Mouse (Mus musculus) limb, embryonic 14.5 days (tissue): ENCODE data around the gene Diaph3. TPM values are rescaled to one million over a fixed set of nuclear protein-coding genes. Genes with fewer than 3 reads are reported as not detected.

ENCODE experiments used
- ATAC-seq: fragments of 200-750 bp; cut with Nextera tagmentation; 2 replicates; pipeline ENCODE4 v1.8.0; 2017; ENCODE audit warnings: low read depth, moderate number of reproducible peaks, moderate TSS enrichment; ENCODE audit not compliant: low FRiP score
- DNase-seq: peaks from one replicate; pipeline ENCODE4 v3.0.0-alpha.2; 2015; ENCODE audit warnings: low spot score
- H3K27ac ChIP-seq: fragments of 300-500 bp; sonication (generic); replicated peaks from 2 replicates; pipeline ENCODE4 v1.5.1; 2014; ENCODE audit warnings: low read depth, mild to moderate bottlenecking, low read length, moderate library complexity, mixed read lengths
- H3K27me3 ChIP-seq: fragments of 300-500 bp; sonication (generic); 2 replicates; pipeline ENCODE4 v1.6.1; 2014; ENCODE audit warnings: low read length, mixed read lengths; ENCODE audit not compliant: control insufficient read depth, insufficient read depth
- H3K36me3 ChIP-seq: fragments of 300-500 bp; sonication (generic); 2 replicates; pipeline ENCODE4 v1.6.1; 2014; ENCODE audit warnings: mild to moderate bottlenecking, low read length, moderate library complexity, mixed read lengths; ENCODE audit not compliant: control insufficient read depth, insufficient read depth
- H3K4me1 ChIP-seq: fragments of 300-500 bp; sonication (generic); 2 replicates; pipeline ENCODE4 v1.6.1; 2014; ENCODE audit warnings: antibody characterized with exemption, low read length, mixed read lengths; ENCODE audit not compliant: control insufficient read depth, insufficient read depth
- H3K4me2 ChIP-seq: fragments of 300-500 bp; sonication (generic); replicated peaks from 2 replicates; pipeline ENCODE4 v1.6.1; 2014; ENCODE audit warnings: low read depth, mild to moderate bottlenecking, low read length, moderate library complexity; ENCODE audit not compliant: severe bottlenecking
- H3K4me3 ChIP-seq: fragments of 300-500 bp; sonication (generic); replicated peaks from 2 replicates; pipeline ENCODE4 v1.5.1; 2014; ENCODE audit warnings: low read length
- H3K9ac ChIP-seq: fragments of 300-500 bp; sonication (generic); 2 replicates; pipeline ENCODE4 v1.6.1; 2014; ENCODE audit warnings: mild to moderate bottlenecking, low read depth, low read length, moderate library complexity; ENCODE audit not compliant: severe bottlenecking
- H3K9me3 ChIP-seq: fragments of 300-500 bp; sonication (generic); 2 replicates; pipeline ENCODE4 v1.6.1; 2016; ENCODE audit warnings: low read length; ENCODE audit not compliant: control insufficient read depth
- POLR2A ChIP-seq: fragments of 200-500 bp; IDR thresholded peaks from 2 replicates; pipeline ENCODE4 v1.8.0; 2012; ENCODE audit warnings: inconsistent platforms, mild to moderate bottlenecking, moderate library complexity, borderline replicate concordance; ENCODE audit not compliant: insufficient read depth, insufficient read length; ENCODE audit errors: extremely low read depth
- WGBS: fragments of 180-500 bp; shearing (Covaris S2); extraction: QIAGEN DNeasy Blood & Tissue Kit; methylation state at CpG from one replicate; pipeline ENCODE4 v1.1.7; 2014; 5-methylcytosine and 5-hydroxymethylcytosine counted together
- polyA plus RNA-seq, 2 experiments: library from polyadenylated mRNA; depleted of rRNA in 1 of 2; stranded (reverse) in 1 of 2; unstranded in 1 of 2; fragments of >200 nt; fragmentation: Nextera tagmentation in 1 of 2; extraction: Ambion mirVana in 1 of 2; gene quantifications; 2 replicates each; pipeline versions ENCODE4 v1.2.1 to v1.2.3; 2012 to 2014

The Diaph3 gene
- polyA plus RNA-seq, 2 experiments = 7.3 to 10.5 TPM

DNA sequence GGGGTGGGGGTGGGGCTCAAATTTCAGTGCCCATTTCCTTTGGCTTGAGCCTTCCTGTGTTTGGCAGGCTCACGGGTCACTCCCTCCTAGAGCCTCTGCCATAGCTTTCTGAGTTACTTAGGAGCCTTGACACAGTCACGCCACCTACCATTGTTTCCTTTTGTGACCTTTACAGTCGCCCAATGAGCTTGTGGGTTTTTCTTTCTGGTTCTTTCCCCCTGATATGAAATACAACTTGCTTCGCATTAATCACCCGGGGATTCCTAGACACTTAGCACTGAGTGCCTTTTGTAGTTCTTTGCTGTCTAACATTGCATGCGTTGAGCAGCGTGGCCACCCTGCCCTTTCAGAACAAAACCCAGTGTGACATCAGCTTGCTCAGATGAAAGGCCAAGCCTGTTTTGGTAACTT lies 498.2 kb downstream of the Diaph3 start:
- H3K9ac ChIP-seq = no peak overlapping the region
- H3K9me3 ChIP-seq = no peaks in the 10 kb centered on the region
- no peak overlapping the region for H3K4me3 ChIP-seq
- no peaks in the 10 kb centered on the region for H3K4me1 ChIP-seq
- no peak overlapping the region for H3K4me2 ChIP-seq
- H3K36me3 ChIP-seq = no peaks in the 10 kb centered on the region
- H3K27me3 ChIP-seq = no peaks in the 10 kb centered on the region
- WGBS = 87% methylated on average over 7 of the region's 7 CpGs
- TF ChIP-seq POLR2A = no peak
- no peak for ATAC-seq
- H3K27ac ChIP-seq = no peak overlapping the region
- no peak for DNase-seq

DNA sequence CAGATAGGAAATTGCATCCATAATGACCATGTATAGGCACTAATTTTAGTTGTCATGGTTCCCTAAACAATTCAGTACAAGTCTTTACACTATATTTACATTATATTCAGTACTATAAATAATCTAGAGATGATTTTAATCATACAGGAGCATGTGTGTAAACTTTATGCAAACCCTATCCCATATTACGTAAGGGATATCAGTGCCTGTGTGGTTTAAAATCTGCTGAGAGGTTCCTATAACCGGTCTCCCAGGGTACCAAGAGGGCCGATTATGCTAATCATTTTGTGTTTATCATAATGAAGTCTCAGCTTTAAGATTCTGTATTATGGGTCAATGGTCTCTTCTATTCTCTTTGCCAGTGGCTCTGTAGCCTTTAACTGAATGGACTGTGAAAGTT lies 499.2 kb downstream of the Diaph3 start:
- no peak for TF ChIP-seq POLR2A
- no peaks in the 10 kb centered on the region for H3K9me3 ChIP-seq
- 93% methylated on average over 3 of the region's 3 CpGs for WGBS
- no peak overlapping the region for H3K27ac ChIP-seq
- ATAC-seq (no peak), DNase-seq (no peak)
- H3K27me3 ChIP-seq = no peaks in the 10 kb centered on the region
- H3K9ac ChIP-seq = no peak overlapping the region
- no peaks in the 10 kb centered on the region for H3K4me1 ChIP-seq
- no peak overlapping the region for H3K4me2 ChIP-seq
- no peak overlapping the region for H3K4me3 ChIP-seq
- H3K36me3 ChIP-seq = no peaks in the 10 kb centered on the region

DNA sequence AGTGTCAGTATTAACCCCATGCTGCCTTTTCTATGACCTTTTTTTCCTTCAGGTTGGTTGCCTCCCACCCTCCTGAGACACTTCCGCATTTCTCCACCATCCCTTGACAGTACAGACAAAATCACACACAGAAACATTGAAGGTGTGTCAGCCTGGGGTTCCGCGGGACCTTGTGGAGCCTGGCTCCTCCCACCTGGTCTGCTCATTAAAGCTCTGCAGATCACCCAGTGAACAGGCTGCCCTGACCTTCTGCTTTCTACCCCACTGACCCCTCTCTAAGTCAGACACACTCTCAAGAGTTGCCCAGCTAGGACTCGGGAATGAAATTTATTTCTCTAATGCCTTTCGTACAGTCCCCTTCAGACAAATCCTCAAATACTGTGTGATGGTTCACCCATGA lies 500.9 kb downstream of the Diaph3 start:
- no peak overlapping the region for H3K9ac ChIP-seq
- no peaks in the 10 kb centered on the region for H3K9me3 ChIP-seq
- TF ChIP-seq POLR2A = no peak
- no peaks in the 10 kb centered on the region for H3K27me3 ChIP-seq
- H3K4me3 ChIP-seq = no peak overlapping the region
- no peaks in the 10 kb centered on the region for H3K4me1 ChIP-seq
- no peaks in the 10 kb centered on the region for H3K36me3 ChIP-seq
- ATAC-seq (no peak), DNase-seq (no peak)
- H3K4me2 ChIP-seq = no peak overlapping the region
- 72% methylated on average over 5 of the region's 5 CpGs for WGBS
- H3K27ac ChIP-seq = no peak overlapping the region

- Histone ChIP-seq H3K27me3 (no peaks in the 10 kb centered on the region), H3K9ac (no peak overlapping the region), H3K4me3 (no peak overlapping the region), H3K4me1 (no peaks in the 10 kb centered on the region), H3K4me2 (no peak overlapping the region), H3K27ac (no peak overlapping the region), H3K36me3 (no peaks in the 10 kb centered on the region), H3K9me3 (no peaks in the 10 kb centered on the region)
- DNase-seq = no peak
- TF ChIP-seq POLR2A = no peak
- 31% methylated on average over 5 of the region's 6 CpGs for WGBS
- ATAC-seq = peak; percentile 44; the same call in 1 of the 2 replicates
These were observed 505.4 kb downstream of the Diaph3 start for GRCm38 (mm10) chr14:86635594-86636140.

- no peaks in the 10 kb centered on the region for H3K36me3 ChIP-seq
- no peak for TF ChIP-seq POLR2A
- H3K4me2 ChIP-seq = no peak overlapping the region
- H3K4me1 ChIP-seq = no peaks in the 10 kb centered on the region
- no peak overlapping the region for H3K9ac ChIP-seq
- no peaks in the 10 kb centered on the region for H3K9me3 ChIP-seq
- no peak overlapping the region for H3K27ac ChIP-seq
- H3K4me3 ChIP-seq = no peak overlapping the region
- no peak for DNase-seq
- no peak for ATAC-seq
- 77% methylated on average over 2 of the region's 2 CpGs for WGBS
- no peaks in the 10 kb centered on the region for H3K27me3 ChIP-seq
These were observed 506.0 kb downstream of the Diaph3 start for GRCm38 (mm10) chr14:86635052-86635451.

- Histone ChIP-seq H3K36me3 (no peaks in the 10 kb centered on the region), H3K27ac (no peak overlapping the region), H3K9me3 (no peaks in the 10 kb centered on the region), H3K27me3 (no peaks in the 10 kb centered on the region), H3K4me1 (no peaks in the 10 kb centered on the region), H3K4me3 (no peak overlapping the region), H3K9ac (no peak overlapping the region), H3K4me2 (no peak overlapping the region)
- ATAC-seq (no peak), DNase-seq (peak; percentile 30)
- 64% methylated on average over 5 of the region's 5 CpGs for WGBS
- no peak for TF ChIP-seq POLR2A
These were observed 507.2 kb downstream of the Diaph3 start for GRCm38 (mm10) chr14:86633799-86634198.
